Mouse (Mus musculus): ENCODE measurements around the gene Hpca. TPM values are rescaled to one million over a fixed set of nuclear protein-coding genes. Genes with fewer than 3 reads are reported as not detected.

Hpca gene
- total RNA-seq, 2 experiments from 2014 or later = not detected

Other genes with a start within 250 kb of the Hpca start
- under 1 TPM; 0.34 to 0.45 TPM for gene Trim62, start 238.5 kb downstream of the Hpca start, total RNA-seq (2021)
- gene Azin2, start 159.6 kb downstream of the Hpca start, total RNA-seq (2021) = 1 to 10 TPM; 2.3 to 3.4 TPM
- gene Ak2, start 130.1 kb downstream of the Hpca start, total RNA-seq (2021) = 10 to 100 TPM; 24.1 to 24.3 TPM
- 10 to 100 TPM; 23.3 to 24.4 TPM for gene Rnf19b, start 63.8 kb downstream of the Hpca start, total RNA-seq (2021)
- gene Tmem54, start 16.5 kb downstream of the Hpca start, total RNA-seq (2021) = not detected
- gene Fndc5, start 15.0 kb upstream of the Hpca start, total RNA-seq (2021) = 10 to 100 TPM; 67.3 to 72.7 TPM
- gene S100pbp, start 67.7 kb upstream of the Hpca start, total RNA-seq (2021) = 1 to 10 TPM; 2.9 to 4.1 TPM
- gene Yars, start 67.7 kb upstream of the Hpca start, total RNA-seq (2021) = 10 to 100 TPM; 38.8 to 39.5 TPM
- 1 to 10 TPM; 1.4 to 1.8 TPM for gene C77080, start 139.4 kb upstream of the Hpca start, total RNA-seq (2021)
- 10 to 100 TPM; 49.2 to 49.5 TPM for gene Sync, start 165.6 kb upstream of the Hpca start, total RNA-seq (2021)
- 10 to 100 TPM; 34.6 to 45.1 TPM for gene Rbbp4, start 213.3 kb upstream of the Hpca start, total RNA-seq (2021)
- gene Zbtb8os, start 213.7 kb upstream of the Hpca start, total RNA-seq (2021) = 10 to 100 TPM; 24.9 to 30.2 TPM

Data from gastrocnemius, adult 18-20 months (tissue).